Mouse (Mus musculus): ENCODE measurements around the gene Olfr792.

The Olfr792 gene

DNA sequence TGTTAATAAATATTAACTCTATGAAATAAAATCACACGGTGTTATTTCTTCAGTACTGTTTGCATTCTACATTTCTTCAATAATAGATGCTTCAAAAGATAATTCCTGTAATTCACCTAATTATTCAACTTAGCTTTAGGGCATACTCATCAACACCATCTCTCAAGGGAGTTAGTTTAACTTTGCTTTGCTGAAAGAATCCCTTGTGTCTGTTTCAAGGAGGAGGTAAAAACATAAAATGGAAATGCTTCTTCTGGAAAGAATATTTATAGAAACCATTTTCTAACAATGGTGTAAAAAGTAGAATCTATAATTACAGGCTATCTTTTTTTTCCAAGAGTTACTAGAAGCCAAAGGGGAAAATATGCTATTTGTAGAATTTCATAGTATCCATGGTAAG lies at the start of gene Olfr792:
Olfr792 (plus strand) TSS at position 301 of the 400 bp plus-strand sequence.
- DNase-seq: no peak

DNA sequence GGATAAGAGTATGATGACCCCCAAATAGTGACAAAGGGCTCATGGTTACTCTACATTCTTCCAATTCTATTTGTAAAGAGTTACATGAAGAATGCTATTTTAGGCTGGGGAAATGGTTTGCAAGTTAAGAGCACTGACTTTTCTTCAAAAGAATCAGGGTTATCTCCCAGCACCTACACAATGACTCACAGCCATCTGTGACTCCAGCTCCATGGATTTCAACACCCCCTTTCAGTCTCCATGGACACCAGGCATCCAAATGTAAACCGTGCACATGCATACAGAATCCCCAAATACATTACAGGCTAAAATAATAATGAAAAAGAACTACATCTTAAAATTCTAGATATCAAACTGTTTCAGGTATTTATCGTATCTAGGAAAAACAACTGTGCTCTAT lies 48.9 kb upstream of the Olfr792 start:
- DNase-seq: no peak

DNA sequence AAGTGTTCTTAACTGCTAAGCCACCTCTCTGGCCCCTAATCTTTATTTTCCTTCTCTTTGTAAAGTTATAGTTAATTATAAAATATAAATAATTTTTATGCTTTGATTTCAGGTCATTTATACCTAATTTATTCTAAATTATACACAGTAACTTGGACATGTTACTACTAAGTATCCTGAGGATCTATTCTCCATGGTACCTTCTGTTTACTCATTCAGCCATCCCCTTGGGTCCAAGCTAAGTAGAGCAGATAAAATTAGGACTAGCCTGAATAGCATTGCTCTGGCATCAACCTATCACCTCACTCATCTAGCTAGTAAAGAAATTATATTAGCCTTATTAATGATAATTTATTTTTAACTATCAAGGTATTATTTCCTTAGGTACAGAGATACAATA lies 40.8 kb upstream of the Olfr792 start, which contains the start of gene Olfr790:
Olfr790 (plus strand) TSS at position 301 of the 400 bp plus-strand sequence.
- no peak for DNase-seq

DNA sequence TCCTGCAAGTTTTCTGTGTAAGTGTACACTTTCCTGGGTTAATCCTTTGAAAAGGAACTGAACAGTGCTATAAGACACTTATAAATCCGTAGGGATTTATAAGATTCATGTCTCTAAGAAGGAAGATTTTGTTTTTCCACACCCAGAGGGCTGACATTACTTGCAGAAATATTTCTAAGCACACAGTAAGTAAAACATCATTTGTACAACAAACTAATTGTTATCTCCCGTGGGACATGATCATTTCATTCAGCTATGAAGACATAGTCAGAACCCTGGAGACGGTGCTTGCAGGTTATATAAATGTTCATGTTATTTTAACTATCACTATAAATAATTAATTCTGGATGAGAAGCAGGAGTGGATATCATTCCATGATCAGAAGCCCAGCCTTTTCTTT lies 17.5 kb upstream of the Olfr792 start, which contains the start of gene Olfr791:
Olfr791 (plus strand) TSS at position 301 of the 400 bp plus-strand sequence.
- no peak for DNase-seq

DNA sequence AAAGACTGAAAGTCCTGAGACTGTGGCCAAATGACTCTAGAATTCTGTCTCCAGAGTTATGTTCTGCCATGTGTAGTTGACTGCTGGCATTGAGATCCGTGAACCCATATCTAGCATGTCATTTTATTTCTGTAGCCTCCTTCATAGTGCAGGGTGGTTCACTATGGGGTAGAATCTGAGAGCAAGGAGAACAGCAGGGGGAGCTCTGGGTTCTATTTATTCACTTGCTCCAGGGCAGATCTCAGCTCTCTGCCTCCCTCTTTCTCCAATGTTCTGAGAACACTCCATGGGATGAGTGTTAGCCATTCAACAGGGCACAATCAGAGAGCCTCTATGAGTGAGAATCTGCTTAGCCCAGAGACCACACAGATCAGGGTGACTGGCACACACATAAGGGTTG lies 10.4 kb downstream of the Olfr792 start:
- DNase-seq: peak; percentile 32

DNA sequence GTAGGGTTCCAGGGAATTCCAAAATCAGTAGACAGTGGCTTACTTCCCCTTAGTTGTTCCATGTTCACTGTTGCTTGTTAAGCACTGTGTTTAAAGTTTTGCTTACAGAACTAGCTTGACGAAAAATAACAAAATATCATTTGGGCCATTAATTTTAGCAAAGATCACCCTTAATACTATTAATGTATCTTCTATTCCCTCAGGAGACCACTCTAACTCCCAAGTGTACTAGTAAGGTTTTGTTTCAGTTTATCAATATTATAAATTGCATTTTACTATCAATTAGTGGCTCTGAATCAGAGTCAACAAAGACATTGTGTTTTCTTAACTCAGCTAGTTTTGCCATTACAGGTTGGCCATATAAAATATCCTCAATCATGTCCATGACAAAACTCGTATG lies 28.4 kb downstream of the Olfr792 start, which contains the start of gene Olfr794:
Olfr794 (plus strand) TSS at position 301 of the 400 bp plus-strand sequence.
- DNase-seq: no peak

DNA sequence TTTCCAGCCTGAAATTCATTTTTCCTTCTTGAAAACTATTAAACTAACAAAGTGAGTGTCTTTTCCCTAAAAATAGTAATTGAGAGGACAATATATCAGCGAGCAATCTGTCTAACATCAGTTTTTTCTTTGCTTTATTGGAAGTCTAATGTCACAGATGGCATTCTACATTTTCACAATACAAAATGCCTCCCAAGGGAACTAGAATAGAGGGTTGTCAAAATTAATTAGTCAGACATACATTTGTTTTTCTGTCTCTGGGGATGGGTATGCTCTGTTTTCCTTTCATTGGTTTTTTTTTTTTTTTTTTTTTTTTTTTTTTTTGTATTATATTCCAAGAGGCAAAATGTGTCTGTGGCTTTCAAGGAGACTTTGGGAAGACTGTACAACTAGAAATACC lies 38.1 kb downstream of the Olfr792 start:
- no peak for DNase-seq
